Mouse (Mus musculus) lung, postnatal 14 days (tissue): ENCODE measurements around the gene Pwp1.
"Not testable (repeated sequence)": the region's sequence is repeated elsewhere in the genome, so short reads cannot be mapped to it uniquely, and the experiment has no call there.

Source experiments
- DNase-seq: peaks from one replicate; pipeline ENCODE4 v3.0.0; 2021

Pwp1 gene

DNA sequence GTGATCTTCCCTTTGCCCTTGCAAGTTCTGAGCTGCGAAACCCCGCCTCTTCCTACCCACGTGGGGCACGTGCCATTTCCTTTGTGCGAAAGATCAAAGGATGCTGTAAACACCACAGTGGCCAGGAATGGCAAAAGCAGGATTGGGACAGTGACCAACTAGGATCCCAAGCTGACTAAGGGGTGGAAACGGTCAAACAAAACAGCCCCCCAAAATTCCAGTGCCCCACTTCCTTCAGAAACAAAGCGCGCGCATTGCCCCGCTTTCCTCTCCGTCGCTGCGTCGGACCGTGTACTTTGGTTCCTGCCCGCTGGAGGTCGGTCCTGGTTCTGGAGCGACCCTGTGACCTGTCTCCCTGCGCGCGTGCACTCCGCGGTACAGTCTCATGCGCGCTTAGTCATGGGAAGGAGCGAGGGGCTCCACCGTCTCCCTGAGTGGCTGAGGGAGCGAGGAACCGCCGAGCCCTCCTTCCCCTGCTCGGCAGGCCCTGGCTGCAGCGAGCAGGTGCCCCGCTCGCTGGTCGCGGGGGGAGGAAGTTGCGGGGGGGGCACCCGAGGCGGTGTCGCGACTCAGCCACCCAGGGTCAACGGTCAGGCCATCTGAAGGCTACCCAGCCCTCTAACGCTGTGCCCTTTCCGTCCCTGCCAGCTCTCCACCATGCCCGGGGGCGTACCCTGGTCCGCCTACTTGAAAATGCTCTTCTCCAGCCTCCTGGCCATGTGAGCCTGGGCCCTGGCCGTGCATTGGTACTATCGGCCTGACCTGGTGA lies at the start of gene Pwp1:
Gene Pwp1, plus strand, starts transcription at position 410 of the 769 bp plus-strand sequence.
- DNase-seq: peak; percentile 30

DNA sequence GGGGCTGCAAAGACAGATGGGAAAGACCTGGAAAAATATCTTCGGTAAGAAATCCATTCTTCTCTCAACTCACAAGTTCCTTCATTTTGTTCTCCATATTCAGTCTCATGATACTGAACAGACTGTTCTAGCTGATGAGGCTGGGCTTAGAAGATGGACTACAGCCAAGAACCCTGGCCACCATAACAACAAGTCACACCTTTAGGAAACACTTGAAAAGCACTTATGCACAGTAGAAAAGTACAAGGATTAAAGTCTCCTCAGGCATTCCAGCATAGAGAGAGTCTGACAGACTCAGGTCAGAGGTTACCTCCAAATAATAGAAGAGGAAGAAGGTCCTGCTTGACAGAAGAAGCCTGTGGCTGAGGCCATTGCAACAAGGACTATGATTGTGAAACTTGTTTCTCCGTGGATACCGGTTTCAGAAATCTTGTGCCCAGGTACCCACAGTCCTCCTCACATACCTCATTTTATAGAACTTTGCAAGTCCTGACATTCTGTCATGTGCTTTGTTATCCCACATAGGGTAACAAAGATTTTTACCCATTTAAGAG lies 7.1 kb upstream of the Pwp1 start:
- not testable (repeated sequence) for DNase-seq

DNA sequence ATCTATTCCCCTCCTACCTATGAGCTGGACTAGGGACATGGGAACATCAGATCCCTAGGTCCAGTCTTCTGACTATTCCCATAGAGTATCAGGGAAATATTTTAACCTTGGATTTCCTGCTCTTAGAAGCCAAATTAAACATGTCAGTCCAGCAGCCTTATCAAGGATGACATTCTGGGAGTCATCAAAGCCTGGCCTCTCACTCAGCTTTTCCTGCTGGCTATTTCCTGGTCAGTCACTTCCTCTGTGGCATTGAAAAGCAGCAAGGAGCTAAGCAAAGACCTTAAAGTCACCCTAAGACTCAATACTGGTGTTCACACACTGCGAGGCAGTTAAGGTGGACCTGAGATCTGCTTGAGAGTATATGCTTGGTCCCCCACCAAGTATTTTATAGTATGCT lies 5.5 kb upstream of the Pwp1 start:
- DNase-seq: not testable (repeated sequence)

DNA sequence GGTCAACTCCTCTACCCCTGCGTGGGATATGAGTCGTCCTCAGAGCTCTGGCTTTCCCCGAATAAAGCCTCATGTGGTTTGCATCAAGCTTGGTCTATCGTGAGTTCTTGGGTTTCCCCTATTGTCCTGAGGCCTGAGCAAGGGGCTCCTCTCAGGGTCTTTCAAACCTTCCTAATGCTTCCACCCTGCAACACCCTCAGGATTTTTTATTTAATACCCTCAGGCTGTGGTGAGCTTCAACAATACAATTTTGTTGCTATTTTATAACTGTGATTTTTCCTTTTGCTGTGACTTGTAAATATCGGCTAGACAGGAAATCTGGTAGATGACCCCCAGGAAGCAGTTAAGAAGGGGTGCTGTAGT lies 591 bp upstream of the Pwp1 start:
- not testable (repeated sequence) for DNase-seq

DNA sequence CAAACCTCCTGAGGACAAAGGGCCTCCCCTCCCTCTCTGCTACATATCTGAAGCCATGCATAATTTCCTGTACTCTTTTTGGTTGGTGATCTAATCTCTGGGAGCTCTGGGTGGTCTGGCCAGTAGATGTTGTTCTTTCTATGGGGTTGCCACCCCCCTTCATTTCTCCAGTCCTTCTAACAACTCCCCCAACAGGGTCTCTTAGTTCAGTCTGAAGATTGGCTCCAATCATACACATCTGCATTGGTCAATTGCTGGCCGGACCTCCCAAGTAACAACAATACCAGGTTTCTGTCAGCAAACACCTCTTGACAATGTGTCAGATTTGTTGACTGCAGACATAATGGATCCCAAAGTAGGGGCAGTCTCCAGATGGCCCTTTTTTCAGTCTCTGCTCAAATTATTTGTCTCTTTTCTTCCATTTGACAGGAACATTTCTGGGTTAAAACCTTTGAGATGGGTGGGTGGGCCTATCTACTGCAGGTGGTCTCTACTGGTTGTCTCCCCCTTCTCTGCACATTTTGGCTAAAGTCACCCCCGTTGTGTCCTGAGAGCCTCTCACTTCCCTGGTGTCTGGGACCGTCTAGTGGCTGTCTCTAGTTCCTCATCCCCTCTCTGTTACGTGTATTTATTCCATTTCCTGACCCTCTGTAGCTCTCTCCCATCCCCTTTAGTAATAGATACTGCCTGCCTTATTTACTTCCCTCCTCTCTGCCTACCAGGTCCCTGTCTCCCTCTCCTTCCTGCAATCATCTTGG lies 17.0 kb downstream of the Pwp1 start:
- no peak for DNase-seq

DNA sequence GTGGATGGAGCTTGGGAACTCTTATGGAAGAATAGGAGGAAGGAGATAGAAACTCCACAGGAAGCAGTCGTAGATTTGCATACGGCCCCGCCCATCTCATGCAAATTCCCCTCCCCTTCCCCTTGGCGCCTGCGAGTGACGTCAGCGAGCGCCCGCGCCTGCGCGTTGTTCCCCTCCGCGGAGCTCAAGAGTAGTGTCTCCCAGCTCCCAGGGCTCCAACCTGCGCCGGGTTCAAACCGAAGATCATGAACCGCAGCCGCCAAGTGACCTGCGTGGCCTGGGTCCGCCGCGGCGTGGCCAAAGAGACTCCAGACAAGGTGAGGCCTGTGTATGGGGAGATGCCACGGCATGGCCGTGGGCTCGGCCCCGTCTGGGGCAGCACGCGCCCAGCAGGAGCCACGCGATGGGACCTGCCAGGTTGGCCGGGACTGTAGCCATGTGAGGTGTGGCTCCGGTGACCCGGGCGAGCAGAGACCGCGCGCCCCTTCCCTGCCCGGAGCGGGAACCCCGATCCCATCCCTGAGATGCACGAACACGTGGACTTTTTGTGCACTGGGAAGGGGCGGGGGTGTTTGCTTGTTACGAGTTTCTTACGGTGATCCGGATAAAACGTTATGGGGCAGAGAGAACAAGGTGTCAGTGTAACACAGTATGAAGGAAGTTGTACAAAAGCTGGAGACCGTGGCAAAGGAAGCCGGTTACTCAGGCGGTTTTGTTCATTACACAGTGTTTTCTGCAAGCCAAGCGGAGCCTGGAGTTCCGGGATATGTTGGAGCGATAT lies 42.6 kb downstream of the Pwp1 start:
- DNase-seq: peak; percentile 93

DNA sequence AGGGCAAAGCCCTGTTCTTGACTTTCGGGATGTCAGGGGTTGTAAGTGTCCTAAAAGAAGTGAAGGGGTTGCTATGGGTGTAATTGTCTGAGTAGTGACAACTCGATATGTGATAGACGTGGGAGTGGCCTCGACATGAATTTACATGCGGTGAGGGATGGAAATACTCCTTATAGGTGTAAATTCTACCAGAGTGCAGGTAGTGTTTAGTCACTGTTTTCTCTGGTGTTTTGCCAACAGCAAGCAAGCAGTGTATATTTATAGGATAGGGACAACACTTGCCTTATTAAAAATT lies 43.1 kb downstream of the Pwp1 start:
- DNase-seq: no peak

DNA sequence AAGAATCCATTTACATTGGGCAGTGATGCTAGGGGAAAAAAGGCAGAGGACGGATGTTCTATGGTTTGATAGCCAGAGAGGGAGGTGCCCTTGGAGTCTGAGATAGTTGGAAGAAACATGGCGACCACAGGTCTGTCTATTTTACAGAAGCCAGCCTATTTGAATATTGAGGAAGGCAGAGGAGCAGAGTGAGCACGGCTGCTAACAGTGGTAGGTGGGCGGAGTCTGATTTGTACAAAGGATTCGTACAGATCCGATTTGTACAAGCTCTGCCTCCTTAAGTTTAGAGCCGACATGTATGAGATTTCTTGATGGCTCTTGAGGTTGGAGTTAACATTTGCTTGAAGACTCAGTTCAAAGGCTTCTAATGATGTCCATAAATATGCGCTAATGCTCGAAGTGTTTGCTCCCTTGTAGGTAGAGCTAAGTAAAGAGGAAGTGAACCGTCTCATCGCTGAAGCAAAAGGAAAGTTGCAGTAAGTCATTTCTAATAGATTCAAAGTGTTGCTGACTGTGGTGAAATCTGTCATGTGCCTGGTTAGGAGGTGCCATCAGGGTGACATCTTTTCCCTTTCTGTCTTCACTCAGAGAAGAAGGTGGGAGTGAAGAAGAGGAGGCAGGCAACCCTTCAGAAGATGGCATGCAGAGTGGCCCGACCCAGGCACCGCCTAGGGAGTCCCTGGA lies 44.7 kb downstream of the Pwp1 start:
- DNase-seq: no peak

DNA sequence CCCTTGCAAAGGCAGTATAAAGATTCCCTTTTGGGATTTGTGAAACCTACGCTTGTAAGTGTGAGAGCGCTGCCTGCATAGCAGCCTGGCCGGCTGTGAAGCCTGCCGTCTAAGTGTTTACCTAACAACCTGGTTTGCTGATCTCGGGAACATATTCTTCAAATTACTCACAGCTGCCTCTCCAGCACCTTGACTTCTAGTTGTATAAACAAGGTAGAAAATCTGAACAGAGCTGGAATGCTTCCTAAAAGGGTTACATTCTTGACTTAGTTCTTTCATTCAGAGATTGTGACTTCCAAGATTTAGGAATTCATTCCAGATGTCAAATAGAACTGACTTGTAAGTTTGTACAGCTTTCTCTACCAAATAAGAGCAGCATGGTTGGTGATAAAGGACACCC lies 46.5 kb downstream of the Pwp1 start:
- no peak for DNase-seq

DNA sequence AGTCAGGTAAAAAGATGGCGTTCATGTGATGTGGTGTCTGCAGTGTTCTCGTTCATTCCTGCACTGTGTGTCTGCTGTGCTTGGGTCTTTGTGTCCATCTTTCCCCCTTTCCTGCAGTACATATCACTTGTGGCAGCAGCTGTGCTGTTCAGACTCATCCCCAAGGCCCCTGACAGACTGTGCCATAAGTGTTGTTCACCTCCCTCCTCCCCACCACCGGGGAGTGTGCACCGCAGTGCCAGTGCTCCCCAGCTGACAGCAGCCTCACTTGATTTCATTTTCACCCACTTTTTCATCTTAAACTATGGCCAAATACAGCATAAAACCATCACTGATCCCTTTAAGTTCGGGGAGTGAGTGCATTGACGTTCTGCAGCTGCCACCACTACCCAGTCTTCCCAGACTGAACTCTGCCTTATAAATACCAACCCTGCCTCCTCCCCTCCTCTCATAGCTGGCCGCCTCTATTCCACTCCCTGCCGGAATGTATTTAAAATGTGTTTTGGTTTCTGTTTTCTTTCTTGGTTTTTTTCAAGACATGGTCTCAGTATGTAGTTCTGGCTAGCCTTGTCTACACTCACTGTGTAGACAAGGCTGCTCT lies 50.7 kb downstream of the Pwp1 start:
- no peak for DNase-seq

DNA sequence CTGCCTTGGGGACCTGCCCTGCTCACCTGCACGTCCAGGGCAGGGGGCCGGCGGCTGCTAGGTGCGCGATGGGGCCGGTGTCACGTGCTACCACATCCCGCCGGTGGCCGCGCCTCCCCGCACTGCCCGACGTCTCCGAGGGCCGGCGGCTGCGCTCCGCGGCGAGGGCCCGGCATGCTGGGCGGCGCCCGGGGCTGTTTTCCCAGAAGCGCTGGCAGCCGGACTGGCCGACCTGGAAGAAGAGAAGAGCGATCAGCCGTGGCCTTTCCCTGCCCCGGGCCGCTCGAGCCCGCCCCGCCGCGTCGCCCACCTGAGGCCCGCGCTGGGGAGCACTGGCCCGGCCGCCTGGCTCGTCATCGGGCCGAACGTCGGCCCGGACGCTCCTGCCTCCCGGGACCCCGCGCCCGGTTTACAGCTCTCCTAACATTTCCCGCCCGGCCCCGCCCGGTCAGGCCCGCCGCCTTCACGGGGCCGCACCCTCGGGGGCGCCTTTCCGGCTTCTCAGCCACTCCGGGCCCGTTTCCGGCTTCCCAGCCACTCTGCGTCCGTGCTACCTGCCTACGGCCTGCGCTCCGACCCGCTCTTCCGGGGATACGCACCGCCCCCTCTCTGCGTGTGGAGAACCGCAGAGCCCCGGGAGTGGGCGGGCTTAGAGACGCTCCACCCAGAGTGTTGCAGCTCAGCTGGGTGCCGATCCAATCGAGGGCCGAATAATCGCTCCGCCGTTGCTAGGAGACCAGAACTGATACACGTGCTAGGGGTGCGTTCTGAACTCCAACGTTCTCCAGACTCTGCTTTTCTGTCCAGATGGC lies 87.4 kb downstream of the Pwp1 start, which contains the start of gene Prdm4:
Gene Prdm4, minus strand, starts transcription at position 645 of the 812 bp plus-strand sequence.
- DNase-seq: peak; percentile 96

DNA sequence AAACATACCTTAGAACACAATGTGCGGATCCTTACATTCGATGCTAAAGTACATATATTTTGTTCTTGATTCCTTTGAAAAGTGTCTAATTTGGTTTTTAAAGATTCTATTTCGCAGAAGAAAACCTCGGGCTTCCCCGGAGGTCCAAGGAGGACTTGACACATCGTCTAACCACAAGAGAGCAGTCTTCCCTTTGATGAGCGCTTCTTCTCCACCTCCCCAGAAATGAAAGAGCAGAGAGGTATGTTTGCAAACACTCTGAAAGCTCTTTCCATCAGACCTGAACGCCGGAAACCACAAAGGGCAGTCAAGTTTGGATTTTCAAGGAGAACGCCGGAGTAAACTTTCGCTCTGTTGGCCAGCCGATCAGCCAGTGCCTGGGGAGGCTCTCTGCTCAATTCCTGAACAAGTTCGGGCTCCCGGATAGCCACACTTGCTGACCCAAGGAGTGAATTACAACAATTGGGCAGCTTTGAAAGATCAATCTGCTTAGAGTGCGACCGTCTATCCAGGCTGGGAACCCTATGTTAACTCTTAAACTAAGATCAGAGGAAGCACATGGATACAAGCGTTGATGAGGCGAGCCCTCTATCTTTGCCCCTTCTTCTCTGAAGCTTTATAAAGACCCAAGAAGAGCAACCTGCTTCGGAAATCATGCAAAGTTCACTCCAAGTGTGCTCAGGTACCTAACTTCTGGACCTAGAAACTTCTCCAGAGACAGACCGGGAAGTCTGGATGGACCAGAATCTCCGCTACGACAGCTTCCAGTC lies 98.6 kb downstream of the Pwp1 start, which contains the start of gene Ascl4:
Gene Ascl4, plus strand, starts transcription at position 6 of the 770 bp plus-strand sequence.
- peak; percentile 4 for DNase-seq

DNA sequence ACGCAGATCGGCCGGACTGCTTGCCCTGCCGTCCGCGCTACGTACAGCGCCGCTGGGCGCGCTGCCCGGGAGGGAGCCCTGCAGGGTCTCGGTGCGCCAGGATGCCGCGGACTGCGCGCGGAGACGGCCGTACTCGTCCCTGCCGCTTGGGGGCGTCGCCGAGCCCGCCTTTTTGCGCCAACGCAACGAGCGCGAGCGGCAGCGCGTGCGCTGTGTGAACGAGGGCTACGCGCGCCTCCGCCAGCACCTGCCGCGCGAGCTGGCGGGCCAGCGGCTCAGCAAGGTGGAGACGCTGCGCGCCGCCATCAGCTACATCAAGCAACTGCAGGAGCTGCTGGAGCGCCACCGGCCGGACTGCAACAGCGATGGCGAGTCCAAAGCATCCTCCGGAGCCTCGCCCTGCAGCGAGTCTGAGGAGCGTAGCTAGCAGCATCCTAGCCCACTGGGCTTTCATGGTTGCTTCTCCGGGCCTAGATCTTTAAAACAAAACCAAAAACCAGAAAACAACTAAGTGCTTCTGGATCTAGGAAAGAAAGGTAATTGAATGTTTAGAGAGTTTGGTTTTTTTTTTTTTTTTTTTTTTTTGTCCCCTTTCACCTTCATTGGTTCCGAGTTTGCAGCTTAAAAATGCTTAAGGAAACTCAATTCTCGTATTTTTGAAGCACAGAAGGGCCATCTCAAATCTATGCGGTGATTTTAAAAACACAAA lies 99.4 kb downstream of the Pwp1 start:
- peak; percentile 63 for DNase-seq

DNA sequence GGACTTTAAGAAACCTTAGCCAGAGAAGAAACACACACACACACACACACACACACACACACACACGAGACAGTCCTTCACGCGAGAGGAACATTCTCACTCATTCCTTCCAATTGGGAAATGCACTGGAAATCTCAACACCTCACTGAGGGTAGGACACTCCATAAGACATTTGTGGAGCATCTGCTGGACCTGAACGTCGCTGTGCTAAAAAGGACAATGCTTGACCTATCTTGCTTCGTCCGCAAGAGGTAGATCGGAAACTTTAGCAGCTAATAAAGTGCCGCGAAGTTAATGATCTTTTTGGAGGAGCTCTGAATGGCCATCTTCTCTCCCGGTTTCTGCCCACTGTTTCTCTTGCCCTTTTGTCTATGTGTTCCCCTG lies 99.9 kb downstream of the Pwp1 start:
- DNase-seq: no peak

DNA sequence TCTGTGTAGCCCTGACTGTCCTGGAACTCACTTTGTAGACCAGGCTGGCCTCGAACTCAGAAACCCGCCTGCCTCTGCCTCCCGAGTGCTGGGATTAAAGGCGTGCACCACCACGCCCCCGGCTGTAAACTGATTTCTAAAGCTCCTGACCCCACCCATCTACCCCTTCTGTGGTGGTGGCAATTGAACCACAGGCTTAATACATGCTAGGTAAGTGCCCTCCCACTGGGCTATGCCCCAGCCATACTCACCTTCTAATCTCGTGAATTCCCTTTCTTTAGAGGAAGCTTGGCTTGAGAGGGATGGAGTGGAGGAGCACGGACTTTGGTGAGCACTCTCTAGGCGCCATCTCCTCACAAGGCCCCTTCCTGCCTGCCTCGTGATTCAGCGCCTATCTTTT lies 100.7 kb downstream of the Pwp1 start:
- DNase-seq: no peak

DNA sequence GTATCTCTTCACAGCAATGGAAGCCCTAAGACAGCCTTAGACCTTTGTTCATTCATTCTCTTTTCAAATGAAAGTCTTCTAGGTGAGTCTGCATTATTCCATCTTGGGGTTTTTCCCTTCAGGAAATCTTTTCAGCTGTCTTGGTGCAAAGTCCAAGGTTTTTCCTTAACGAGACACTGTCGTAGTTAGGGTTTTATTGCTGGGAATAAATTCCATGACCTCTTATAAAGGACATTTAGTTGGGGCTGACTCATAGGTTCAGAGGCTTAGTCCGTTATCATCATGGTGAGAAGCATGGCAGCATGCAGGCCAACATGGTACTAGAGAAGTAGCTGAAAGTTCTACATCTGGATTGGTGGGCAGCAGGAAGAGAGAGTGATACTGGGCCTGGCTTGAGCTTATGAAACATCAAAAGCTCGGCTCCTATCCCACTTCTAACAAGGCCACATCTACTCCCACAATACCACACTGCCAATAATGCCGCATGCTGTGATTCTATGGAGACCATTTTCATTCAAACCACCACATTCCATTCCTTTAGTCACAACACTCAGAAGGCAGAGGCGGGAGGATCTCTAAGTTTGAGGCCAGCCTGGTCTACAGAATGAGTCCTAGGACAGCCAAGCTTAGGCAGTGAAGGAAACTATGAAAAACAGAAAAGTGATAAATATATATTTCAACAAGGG lies 107.1 kb downstream of the Pwp1 start:
- DNase-seq: no peak
